Mouse (Mus musculus) cerebellum, adult (tissue): ENCODE measurements around the gene Pdk3.

ENCODE experiments used
- ATAC-seq: cut with Nextera tagmentation; 2 replicates; pipeline ENCODE4 v1.9.2; 2017; ENCODE audit warnings: mild to moderate bottlenecking, moderate library complexity, mixed read lengths; ENCODE audit not compliant: insufficient number of reproducible peaks, low FRiP score, low TSS enrichment

The Pdk3 gene

GRCm38 (mm10) chrX:93831561-93832336 is at the start of gene Pdk3:
Pdk3 (minus strand) TSS chrX:93832201.
- peak; percentile 97 for ATAC-seq

GRCm38 (mm10) chrX:93877634-93878016 is 45.6 kb upstream of the Pdk3 start:
- no peak for ATAC-seq

GRCm38 (mm10) chrX:93876981-93877633 is 45.1 kb upstream of the Pdk3 start:
- ATAC-seq = no peak

- ATAC-seq = no peak
Observed at GRCm38 (mm10) chrX:93863393-93863792, 31.4 kb upstream of the Pdk3 start.

- no peak for ATAC-seq
Observed at GRCm38 (mm10) chrX:93862525-93863086, 30.6 kb upstream of the Pdk3 start.

GRCm38 (mm10) chrX:93857756-93858155 is 25.8 kb upstream of the Pdk3 start:
- no peak for ATAC-seq

GRCm38 (mm10) chrX:93832337-93832884 is 410 bp upstream of the Pdk3 start:
- peak; percentile 26 for ATAC-seq

- ATAC-seq = no peak
Observed at GRCm38 (mm10) chrX:93825787-93826186, 6.2 kb downstream of the Pdk3 start.

- no peak for ATAC-seq
Observed at GRCm38 (mm10) chrX:93808040-93808439, 24.0 kb downstream of the Pdk3 start.

- ATAC-seq = no peak
Observed at GRCm38 (mm10) chrX:93793168-93793567, 38.8 kb downstream of the Pdk3 start.

- ATAC-seq = no peak
Observed at GRCm38 (mm10) chrX:93789562-93789961, 42.4 kb downstream of the Pdk3 start.

- ATAC-seq = no peak
Observed at GRCm38 (mm10) chrX:93760770-93761169, 71.2 kb downstream of the Pdk3 start.

- no peak for ATAC-seq
Observed at GRCm38 (mm10) chrX:93756867-93757455, 75.0 kb downstream of the Pdk3 start.

GRCm38 (mm10) chrX:93755210-93755842 is 76.7 kb downstream of the Pdk3 start:
- no peak for ATAC-seq

GRCm38 (mm10) chrX:93750566-93750965 is 81.4 kb downstream of the Pdk3 start:
- no peak for ATAC-seq

- no peak for ATAC-seq
Observed at GRCm38 (mm10) chrX:93749165-93749564, 82.8 kb downstream of the Pdk3 start.

GRCm38 (mm10) chrX:93732975-93733748 is 98.8 kb downstream of the Pdk3 start:
- ATAC-seq = no peak

GRCm38 (mm10) chrX:93732407-93732806 is 99.6 kb downstream of the Pdk3 start:
- no peak for ATAC-seq

GRCm38 (mm10) chrX:93730854-93731253 is 101.1 kb downstream of the Pdk3 start:
- ATAC-seq = no peak

- no peak for ATAC-seq
Observed at GRCm38 (mm10) chrX:93729529-93729928, 102.5 kb downstream of the Pdk3 start.
